Mouse (Mus musculus): Measurements from ENCODE around the gene Nfkb2. TPM values are rescaled to one million over a fixed set of nuclear protein-coding genes. Genes with fewer than 3 reads are reported as not detected.

Gene Nfkb2
- total RNA-seq, 4 experiments from 2014 or later, result 1.9 to 3.3 (median 2.2) TPM

DNA sequence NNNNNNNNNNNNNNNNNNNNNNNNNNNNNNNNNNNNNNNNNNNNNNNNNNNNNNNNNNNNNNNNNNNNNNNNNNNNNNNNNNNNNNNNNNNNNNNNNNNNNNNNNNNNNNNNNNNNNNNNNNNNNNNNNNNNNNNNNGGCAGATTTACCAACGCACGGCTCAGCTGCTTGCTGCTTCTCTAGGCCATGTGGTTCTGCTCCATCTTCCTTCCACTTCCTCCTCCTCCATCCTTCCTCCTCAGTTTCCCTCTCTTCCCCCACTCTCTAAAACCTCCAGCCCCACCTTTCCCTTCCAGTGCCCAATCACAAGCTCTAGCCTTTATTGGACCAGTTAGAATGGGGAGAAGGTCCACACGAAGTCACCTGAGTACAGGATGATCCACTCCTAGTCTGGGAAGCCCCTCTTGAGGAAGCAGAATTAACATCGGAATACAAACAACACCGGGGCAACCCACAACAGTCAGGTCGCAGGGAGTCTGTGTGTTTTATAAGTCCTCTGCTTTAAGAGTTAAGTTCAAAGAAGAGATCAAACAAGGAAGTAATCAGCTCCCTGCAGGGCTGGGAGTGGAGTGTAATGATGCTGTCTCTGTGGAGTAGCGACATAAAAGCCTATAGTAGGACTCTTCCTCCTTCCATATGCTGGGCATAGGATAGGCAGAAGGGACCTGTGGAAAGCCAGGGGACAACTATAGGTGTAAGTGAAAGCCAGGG, 40.7 kb downstream of the Nfkb2 start:
- no peak for DNase-seq (ENCODE audit: low spot score in 2 of 2)

DNA sequence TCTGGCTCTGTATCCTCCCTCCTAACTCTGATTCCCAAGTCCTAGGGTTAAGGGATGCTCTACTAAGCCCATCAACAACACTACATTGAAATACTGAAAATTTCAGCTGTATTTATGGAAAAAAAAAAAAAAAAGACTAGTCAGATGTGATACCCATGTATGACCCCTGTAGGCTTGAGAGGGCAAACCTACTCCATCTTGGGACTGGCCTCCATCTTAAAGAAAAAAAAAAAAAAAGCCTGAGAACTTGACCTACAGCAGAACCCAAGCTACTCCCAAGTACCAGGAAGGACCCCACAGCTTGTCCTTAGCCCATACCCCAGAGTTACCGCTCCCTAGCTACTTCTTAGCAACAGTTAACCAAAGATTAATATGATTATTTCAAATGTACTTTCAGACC, 43.0 kb downstream of the Nfkb2 start:
- DNase-seq (ENCODE audit: low spot score in 2 of 2), result no peak

DNA sequence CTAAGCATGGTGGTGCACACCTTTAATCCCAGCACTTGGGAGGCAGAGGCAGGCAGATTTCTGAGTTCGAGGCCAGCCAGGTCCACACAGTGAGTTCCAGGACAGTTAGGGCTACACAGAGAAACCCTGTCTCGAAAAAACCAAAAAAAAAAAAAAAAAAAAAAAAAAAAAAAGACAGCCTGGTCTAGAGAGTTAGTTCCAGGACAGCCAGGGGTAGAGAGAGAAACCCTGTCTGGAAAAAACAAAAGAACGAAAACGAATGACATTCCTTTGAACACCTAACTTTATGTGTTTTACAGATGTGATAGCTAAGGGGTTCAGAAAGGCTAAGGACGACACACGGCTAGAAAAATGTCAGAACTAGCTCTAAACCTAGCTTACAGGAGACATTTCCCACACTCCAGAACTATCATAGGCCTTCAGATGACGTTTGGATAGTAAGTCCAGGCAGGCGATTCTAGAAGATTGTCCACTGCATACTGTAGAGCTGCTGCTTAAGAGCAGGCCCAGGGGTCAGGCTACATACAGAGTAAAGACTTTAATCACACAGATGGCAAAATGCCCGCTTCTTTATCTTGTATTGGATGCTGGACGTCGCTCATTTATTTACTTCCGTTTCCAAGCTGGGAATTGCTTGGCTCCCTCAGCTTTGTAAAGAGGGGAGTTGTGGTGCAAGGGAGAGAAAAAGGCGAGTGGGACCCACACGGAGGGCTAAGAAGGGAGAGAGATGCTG, 44.0 kb downstream of the Nfkb2 start:
- DNase-seq (ENCODE audit: low spot score in 2 of 2), result no peak

GRCm38 (mm10) chr19:46348761-46349458, 44.8 kb downstream of the Nfkb2 start:
- peak; percentile 75 to 95 for DNase-seq (ENCODE audit: low spot score in 2 of 2)

DNA sequence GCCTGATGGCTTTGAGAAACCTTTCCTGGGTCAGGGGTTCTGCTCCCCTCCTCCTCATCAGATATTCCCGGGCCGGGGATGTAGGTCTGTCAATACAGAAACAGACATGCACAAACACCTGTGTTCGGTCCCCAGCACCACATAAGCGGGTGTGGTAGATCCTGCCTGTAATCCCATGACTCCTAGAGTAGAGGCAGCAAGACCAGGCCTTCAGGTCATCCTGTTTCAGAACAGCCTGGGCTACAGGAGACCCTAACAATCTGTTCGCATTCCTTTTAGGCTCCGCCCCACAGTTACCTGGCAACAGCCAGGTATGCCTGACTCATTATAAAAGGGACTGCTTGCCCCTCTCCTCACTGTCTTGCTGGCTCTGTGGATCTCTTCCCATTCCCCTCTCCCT, 45.4 kb downstream of the Nfkb2 start:
- no peak for DNase-seq (ENCODE audit: low spot score in 2 of 2)

DNA sequence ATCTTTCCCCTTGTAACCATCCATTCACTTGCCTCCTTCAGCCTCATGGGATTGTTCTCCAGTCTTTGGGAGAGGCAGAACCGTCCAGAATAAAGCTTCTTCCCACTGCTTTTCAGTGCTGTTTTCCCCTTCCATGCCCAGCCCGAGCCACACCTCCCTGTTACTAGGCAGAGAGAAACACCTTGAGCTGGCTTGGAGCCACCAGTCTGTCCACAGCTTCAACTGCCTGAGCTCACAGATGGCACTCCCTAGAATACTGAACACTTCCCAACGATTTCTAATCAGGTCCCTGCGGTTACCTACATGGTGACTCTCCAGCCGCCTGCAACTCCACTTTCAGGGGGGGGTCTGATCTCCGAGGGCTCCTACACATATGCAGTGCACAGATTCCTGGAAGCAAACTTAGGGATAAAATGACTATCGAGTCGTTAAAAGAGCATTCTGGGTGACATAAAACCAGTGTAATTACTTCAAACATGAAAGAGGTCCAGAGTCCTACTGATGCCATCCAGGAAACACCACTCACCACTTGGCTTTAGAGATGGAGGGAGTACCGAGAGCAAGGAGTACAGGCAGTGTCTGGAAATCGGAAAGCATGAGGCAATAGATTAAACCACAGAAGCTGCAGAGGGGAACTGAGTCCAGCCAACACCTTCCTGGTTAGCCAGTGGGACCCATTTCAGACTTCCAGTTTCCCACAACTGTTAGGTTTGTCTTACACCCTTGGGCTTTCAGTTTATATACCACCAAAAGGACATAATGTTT, 46.2 kb downstream of the Nfkb2 start, which contains the start of gene 2310034G01Rik:
Gene 2310034G01Rik (minus strand): TSS at position 135 of the 765 bp plus-strand sequence.
- no peak for DNase-seq (ENCODE audit: low spot score in 2 of 2)

- DNase-seq (ENCODE audit: low spot score in 2 of 2), result peak; percentile 76 to 92
Observed at GRCm38 (mm10) chr19:46356701-46357138, 52.6 kb downstream of the Nfkb2 start.

DNA sequence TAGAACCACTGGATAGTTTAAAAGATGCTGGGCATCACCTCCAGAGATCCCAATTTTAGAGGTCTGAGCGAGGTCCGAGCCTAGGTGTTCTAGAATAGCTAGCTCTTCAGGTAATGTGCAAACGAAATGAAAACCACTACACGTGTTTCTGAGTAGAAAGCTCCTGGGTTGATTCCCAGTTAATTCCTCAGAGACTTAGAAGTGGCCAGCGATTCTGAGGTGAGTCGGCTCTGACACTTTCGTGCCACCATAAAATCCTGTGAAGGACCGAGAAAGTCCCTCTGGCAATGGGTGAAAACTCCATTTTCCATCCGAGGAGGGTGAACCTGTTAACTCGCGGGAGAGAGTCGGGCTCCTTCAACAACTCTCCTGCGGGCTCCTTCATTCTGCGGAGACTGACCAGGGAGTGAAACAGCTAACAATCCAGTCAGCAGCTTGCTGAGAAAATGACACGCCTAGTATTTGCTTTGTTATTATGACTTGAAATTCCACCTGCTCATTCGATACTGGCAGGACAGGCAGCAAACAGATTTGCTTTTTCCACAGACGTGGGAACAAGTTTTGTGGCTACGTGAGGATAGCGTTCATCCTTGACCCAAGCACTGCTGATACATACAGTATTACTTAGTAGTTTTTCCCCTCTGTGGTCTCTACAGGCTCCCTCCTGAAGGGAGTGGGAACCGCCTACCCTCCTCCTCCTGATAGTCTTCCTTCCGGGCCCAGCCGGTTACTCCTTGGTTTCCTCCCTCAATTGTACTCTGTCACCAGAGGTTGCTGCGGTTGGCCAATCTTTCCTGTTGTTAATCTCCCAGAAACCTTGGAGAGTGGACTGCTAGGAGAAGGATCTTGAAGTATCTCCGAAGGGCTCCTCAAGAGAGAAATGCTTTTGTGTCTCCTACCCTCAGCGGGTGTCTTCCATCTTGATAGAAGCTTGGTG, 53.5 kb downstream of the Nfkb2 start:
- DNase-seq (ENCODE audit: low spot score in 2 of 2), result no peak

DNA sequence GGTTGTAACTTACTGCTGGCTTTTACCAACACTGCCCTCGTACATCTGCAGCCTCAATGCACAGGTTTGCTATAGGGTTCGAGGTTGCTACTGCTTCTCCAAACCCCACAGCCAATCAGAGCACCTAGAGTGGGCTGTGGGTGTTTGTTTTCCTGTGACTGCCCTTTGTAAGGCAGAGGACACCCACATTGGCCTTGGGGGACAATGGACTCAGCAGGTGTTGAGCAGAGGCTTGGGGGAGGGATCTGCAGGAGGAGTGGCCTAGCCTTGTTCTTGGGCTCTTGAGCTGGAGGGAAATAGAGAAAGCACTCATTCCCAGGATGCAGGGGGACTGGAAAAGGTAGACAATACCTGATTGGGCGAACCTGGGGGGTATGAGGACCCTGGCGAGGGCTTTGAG, 54.3 kb downstream of the Nfkb2 start:
- no peak for DNase-seq (ENCODE audit: low spot score in 2 of 2)

Small RNAs within 50 kb of the gene (microRNA-seq; reads per million reads assigned to microRNA genes)
- gene Mir146b, result 0 to 2.2 reads per million in 2 experiments

Other genes starting within 250 kb of the Nfkb2 start
- gene Nolc1, start 228.5 kb upstream of the Nfkb2 start, total RNA-seq (2022), result 10 to 100 TPM; 41.8 to 48.2 (median 46.0) TPM
- not detected for gene Elovl3, start 172.4 kb upstream of the Nfkb2 start, total RNA-seq (2022)
- gene Pitx3, start 156.0 kb upstream of the Nfkb2 start, total RNA-seq (2022), result not detected
- 10 to 100 TPM; 76.4 to 97.5 (median 78.8) TPM for gene Gbf1, start 151.8 kb upstream of the Nfkb2 start, total RNA-seq (2022)
- 100 to 1,000 TPM; 550 to 592 (median 567) TPM for gene Psd, start 22.8 kb downstream of the Nfkb2 start, total RNA-seq (2022)
- 10 to 100 TPM; 23.7 to 27.6 (median 25.1) TPM for gene Fbxl15, start 23.9 kb downstream of the Nfkb2 start, total RNA-seq (2022)
- 100 to 1,000 TPM; 187 to 201 (median 192) TPM for gene Cuedc2, start 34.4 kb downstream of the Nfkb2 start, total RNA-seq (2022)
- gene Mfsd13a, start 36.8 kb downstream of the Nfkb2 start, total RNA-seq (2022), result 10 to 100 TPM; 28.9 to 29.9 (median 29.5) TPM
- gene 2310034G01Rik, start 46.0 kb downstream of the Nfkb2 start, total RNA-seq (2022), result 1 to 10 TPM in 3 of 4 experiments, under 1 TPM in 1; 0.36 to 1.5 (median 1.0) TPM
- gene Actr1a, start 91.4 kb downstream of the Nfkb2 start, total RNA-seq (2022), result 100 to 1,000 TPM; 192 to 205 (median 199) TPM
- 10 to 100 TPM; 15.8 to 20.0 (median 19.7) TPM for gene Sufu, start 92.6 kb downstream of the Nfkb2 start, total RNA-seq (2022)
- 100 to 1,000 TPM; 103 to 108 (median 104) TPM for gene Trim8, start 197.4 kb downstream of the Nfkb2 start, total RNA-seq (2022)